Mouse (Mus musculus): ENCODE measurements around the gene Cryz. TPM values are rescaled to one million over a fixed set of nuclear protein-coding genes. Genes with fewer than 3 reads are reported as not detected.

Gene Cryz
- total RNA-seq, 2 experiments from 2014 or later: 19.7 to 20.8 TPM

DNA sequence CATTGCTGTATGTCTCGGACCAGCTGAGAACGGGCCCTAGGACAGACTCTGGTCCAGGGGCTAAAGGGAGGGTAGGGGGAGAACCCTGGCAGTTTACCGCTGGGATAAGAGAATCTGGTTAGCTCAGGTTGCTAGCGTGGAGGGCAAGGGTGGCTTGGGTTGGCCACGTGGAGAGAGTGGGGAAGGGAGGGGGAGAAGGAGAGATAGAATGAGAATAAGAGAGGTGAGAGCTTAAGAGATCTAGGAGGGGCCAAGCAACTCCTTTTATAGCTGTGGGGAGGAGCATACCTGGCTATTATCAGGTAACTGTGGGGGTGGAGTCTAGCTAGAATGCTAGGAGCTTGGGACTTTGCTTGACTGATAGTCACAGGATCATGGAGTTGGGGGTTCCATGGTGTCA lies 74.5 kb downstream of the Cryz start:
- DNase-seq: no peak

Other genes starting within 250 kb of the Cryz start
- 1 to 10 TPM; 3.5 to 3.7 TPM for gene Tyw3, start 393 bp downstream of the Cryz start, total RNA-seq (2021)
- gene Erich3, start 67.1 kb downstream of the Cryz start, total RNA-seq (2021): under 1 TPM; 0.07 to 0.39 TPM

Data from heart, adult 18-20 months (tissue).